9 mouse cellular contexts compared by ENCODE assay signal in genomic region chr7:28464416-28465212, GRCm38 (mm10). TPM values are rescaled to one million over a fixed set of nuclear protein-coding genes. Genes with fewer than 3 reads are reported as not detected.
DNase-seq lines count a peak whose midpoint lies in the region; ATAC-seq and TF ChIP-seq lines count a peak whose summit lies in the region.
"Had no signal": no experiment of that assay in that cellular context is flagged by ENCODE, and none has a peak within 500 bp of the region (broad histone marks: within the 10 kb centered on the region; RNA-seq: fewer than 3 reads in every experiment).

No protein-coding gene starts in this region.

- peaks cover 17% of the 10 kb centered on the region for H3K4me1 ChIP-seq in heart, embryonic 12.5 days (replicated peaks)
- H3K4me1 ChIP-seq in forebrain, embryonic 14.5 days (ENCODE audit: control insufficient read depth, insufficient read depth, low read length): peaks cover 3% of the 10 kb centered on the region; the same call in 1 of the 2 replicates
- no peaks in the 10 kb centered on the region for H3K4me1 ChIP-seq in midbrain, postnatal 0 days (ENCODE audit: insufficient read depth, low read length)

- no peak for TF ChIP-seq CTCF in midbrain, postnatal 0 days (IDR thresholded peaks at IDR 0.05)

- peaks cover 24% of the 10 kb centered on the region for H3K27me3 ChIP-seq in heart, embryonic 12.5 days (replicated peaks)
- no peaks in the 10 kb centered on the region for H3K27me3 ChIP-seq in forebrain, embryonic 14.5 days (replicated peaks; ENCODE audit: control insufficient read depth, insufficient read depth, low read length)
- no peaks in the 10 kb centered on the region for H3K27me3 ChIP-seq in midbrain, postnatal 0 days (ENCODE audit: insufficient read depth, low read length)

- DNase-seq in heart, postnatal 25 days (ENCODE audit: low spot score): no peak
- DNase-seq in adrenal gland, postnatal 25 days: peak; percentile 75
- DNase-seq in forebrain, embryonic 14.5 days (ENCODE audit: low spot score): peak; percentile 76
- DNase-seq in kidney, adult 9 months: peak; percentile 70
- DNase-seq in left cerebral cortex, postnatal 4 days: peak; percentile 85
- DNase-seq in midbrain, postnatal 0 days (ENCODE audit: low spot score): peak; percentile 90
- DNase-seq in T-cell, adult 2 months (ENCODE audit: low spot score): no peak

- H3K9me3 ChIP-seq in heart, embryonic 12.5 days (replicated peaks): no peaks in the 10 kb centered on the region
- H3K9me3 ChIP-seq in forebrain, embryonic 14.5 days (replicated peaks; ENCODE audit: control insufficient read depth, low read length): no peaks in the 10 kb centered on the region
- H3K9me3 ChIP-seq in midbrain, postnatal 0 days (ENCODE audit: low read length): no peaks in the 10 kb centered on the region

- H3K4me3 ChIP-seq in heart, embryonic 12.5 days: no peak overlapping the region
- H3K4me3 ChIP-seq in forebrain, embryonic 14.5 days (ENCODE audit: low read depth, low read length): no peak overlapping the region
- peak overlapping the region; percentile 8 for H3K4me3 ChIP-seq in midbrain, postnatal 0 days (ENCODE audit: low read depth, low read length)

- no peak overlapping the region for H3K9ac ChIP-seq in heart, embryonic 12.5 days
- no peak overlapping the region for H3K9ac ChIP-seq in forebrain, embryonic 14.5 days (ENCODE audit: low read length)
- no peak overlapping the region for H3K9ac ChIP-seq in midbrain, postnatal 0 days (replicated peaks; ENCODE audit: low read length, poor library complexity, severe bottlenecking)

- no peak overlapping the region for H3K4me2 ChIP-seq in heart, embryonic 12.5 days
- peak overlapping the region; percentile 15; the same call in 1 of the 2 replicates for H3K4me2 ChIP-seq in forebrain, embryonic 14.5 days (ENCODE audit: low read length)
- peak overlapping the region; percentile 43 for H3K4me2 ChIP-seq in midbrain, postnatal 0 days (ENCODE audit: low read depth, low read length, poor library complexity, severe bottlenecking)

- intact Hi-C loops in heart, postnatal 25 days (cut with DNase I): no loop called here
- intact Hi-C loops in left cerebral cortex, postnatal 4 days (cut with DNase I): no loop called here

- ATAC-seq in heart, embryonic 12.5 days (ENCODE audit: insufficient number of reproducible peaks, low FRiP score): 0 out of 2 replicates have a peak, but pooled peaks have one; percentile 3
- ATAC-seq in forebrain, embryonic 14.5 days: peak; percentile 74; the same call in 1 of the 2 replicates
- ATAC-seq in midbrain, postnatal 0 days (ENCODE audit: low FRiP score): peak; percentile 86

- WGBS in heart, embryonic 12.5 days: 59% methylated on average over 10 of the region's 10 CpGs
- 66% methylated on average over 10 of the region's 10 CpGs for WGBS in forebrain, embryonic 14.5 days
- 55% methylated on average over 10 of the region's 10 CpGs for WGBS in midbrain, postnatal 0 days

- peaks cover 24% of the 10 kb centered on the region for H3K36me3 ChIP-seq in heart, embryonic 12.5 days
- H3K36me3 ChIP-seq in forebrain, embryonic 14.5 days (ENCODE audit: control insufficient read depth, insufficient read depth, low read length): peaks cover 40% of the 10 kb centered on the region
- peaks cover 29% of the 10 kb centered on the region for H3K36me3 ChIP-seq in midbrain, postnatal 0 days (ENCODE audit: insufficient read depth, low read length)

- no peak overlapping the region for H3K27ac ChIP-seq in heart, embryonic 12.5 days (ENCODE audit: poor library complexity, severe bottlenecking)
- H3K27ac ChIP-seq in forebrain, embryonic 14.5 days (ENCODE audit: low read depth, low read length): no peak overlapping the region
- 0 out of 2 replicates have a peak overlapping the region, but pooled peaks have one; percentile 9 for H3K27ac ChIP-seq in midbrain, postnatal 0 days (ENCODE audit: low read depth, low read length)
- H3K27ac ChIP-seq: macrophage had no signal

RNA-seq across cellular contexts. Expression of gene Lrfn1, which starts 12.8 kb away (rescaled TPM):
- polyA plus RNA-seq in heart, embryonic 12.5 days (2016; fragmentation: Nextera tagmentation; extraction: Ambion mirVana): 1.5 and 2.0 TPM in 2 replicates
- total RNA-seq in heart, postnatal 25 days (2021): under 1 TPM; 0.68 to 0.84 TPM
- total RNA-seq in adrenal gland, postnatal 25 days (2021): 15.9 and 17.4 TPM in 2 replicates
- polyA plus RNA-seq in forebrain, embryonic 14.5 days (2014; fragmentation: Nextera tagmentation; extraction: Ambion mirVana): 8.7 and 9.8 TPM in 2 replicates
- 100 to 1,000 TPM; 125 TPM for total RNA-seq in left cerebral cortex, postnatal 4 days (2021)
- total RNA-seq in midbrain, postnatal 0 days (2014; rRNA removed): 132 and 137 TPM in 2 replicates
- 18.4 and 20.6 TPM in 2 replicates for polyA plus RNA-seq in midbrain, postnatal 0 days (2015; fragmentation: Nextera tagmentation; extraction: Ambion mirVana)

RNA-seq across cellular contexts. Expression of gene Gmfg, which starts 27.4 kb away (rescaled TPM):
- 4.9 and 5.4 TPM in 2 replicates for polyA plus RNA-seq in heart, embryonic 12.5 days (2016; fragmentation: Nextera tagmentation; extraction: Ambion mirVana)
- total RNA-seq in heart, postnatal 25 days (2021): 1 to 10 TPM; 5.0 to 5.6 TPM
- total RNA-seq in adrenal gland, postnatal 25 days (2021): 7.2 and 11.2 TPM in 2 replicates
- polyA plus RNA-seq in forebrain, embryonic 14.5 days (2014; fragmentation: Nextera tagmentation; extraction: Ambion mirVana): 3.3 and 4.9 TPM in 2 replicates
- total RNA-seq in left cerebral cortex, postnatal 4 days (2021): 1 to 10 TPM; 2.5 to 3.3 TPM
- total RNA-seq in midbrain, postnatal 0 days (2014; rRNA removed): 4.3 TPM in 1 of 2 replicates, not detected in the other
- 3.4 and 4.0 TPM in 2 replicates for polyA plus RNA-seq in midbrain, postnatal 0 days (2015; fragmentation: Nextera tagmentation; extraction: Ambion mirVana)

RNA-seq across cellular contexts. Expression of gene Ifnl2, which starts 45.6 kb away (rescaled TPM):
- not detected in 2 replicates for polyA plus RNA-seq in heart, embryonic 12.5 days (2016; fragmentation: Nextera tagmentation; extraction: Ambion mirVana)
- total RNA-seq in heart, postnatal 25 days (2021): not detected
- not detected in 2 replicates for total RNA-seq in adrenal gland, postnatal 25 days (2021)
- polyA plus RNA-seq in forebrain, embryonic 14.5 days (2014; fragmentation: Nextera tagmentation; extraction: Ambion mirVana): not detected in 2 replicates
- not detected for total RNA-seq in left cerebral cortex, postnatal 4 days (2021)
- total RNA-seq in midbrain, postnatal 0 days (2014; rRNA removed): not detected in 2 replicates
- polyA plus RNA-seq in midbrain, postnatal 0 days (2015; fragmentation: Nextera tagmentation; extraction: Ambion mirVana): not detected in 2 replicates
- polyA plus RNA-seq: macrophage had no signal

RNA-seq across cellular contexts. Expression of gene Ifnl3, which starts 58.0 kb away (rescaled TPM):
- polyA plus RNA-seq in heart, embryonic 12.5 days (2016; fragmentation: Nextera tagmentation; extraction: Ambion mirVana): not detected in 2 replicates
- total RNA-seq in heart, postnatal 25 days (2021): not detected
- not detected in 2 replicates for total RNA-seq in adrenal gland, postnatal 25 days (2021)
- not detected in 2 replicates for polyA plus RNA-seq in forebrain, embryonic 14.5 days (2014; fragmentation: Nextera tagmentation; extraction: Ambion mirVana)
- not detected for total RNA-seq in left cerebral cortex, postnatal 4 days (2021)
- not detected in 2 replicates for total RNA-seq in midbrain, postnatal 0 days (2014; rRNA removed)
- not detected in 2 replicates for polyA plus RNA-seq in midbrain, postnatal 0 days (2015; fragmentation: Nextera tagmentation; extraction: Ambion mirVana)
- polyA plus RNA-seq: macrophage had no signal

Comparison
In these comparisons a context has a peak if more than half of its experiments do, and no peak if none do; other contexts are left out.
1. ATAC-seq: peak in every context shown above with its lines; median percentile 86 in midbrain, postnatal 0 days; 74 in forebrain, embryonic 14.5 days; 3 in heart, embryonic 12.5 days.
2. DNase-seq: peak in adrenal gland, postnatal 25 days (single experiment), forebrain, embryonic 14.5 days (single experiment), kidney, adult 9 months (single experiment), left cerebral cortex, postnatal 4 days (single experiment) and midbrain, postnatal 0 days (single experiment); none in heart, postnatal 25 days (single experiment) and T-cell, adult 2 months (single experiment).